15 mouse cellular contexts compared by ENCODE assay signal in the genomic region with DNA sequence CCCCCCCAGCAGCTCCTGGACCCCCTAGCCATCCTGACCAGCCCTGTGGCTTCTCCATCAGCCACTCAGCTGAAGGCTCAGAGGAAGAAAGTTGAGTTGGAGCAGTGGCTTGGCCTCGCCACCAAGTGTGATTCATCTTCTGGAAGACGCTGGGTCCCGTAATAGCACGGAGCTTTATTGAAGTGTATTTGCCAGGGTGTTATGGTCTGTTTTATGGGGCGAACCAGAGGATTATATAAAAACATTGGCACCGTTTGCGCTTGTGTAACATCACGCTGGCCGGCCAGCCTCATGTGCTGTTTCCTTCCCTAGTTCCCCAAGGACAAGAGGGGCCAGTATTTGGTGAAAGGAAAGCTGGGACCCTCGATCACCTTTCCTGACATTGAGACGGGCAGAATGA. TPM values are rescaled to one million over a fixed set of nuclear protein-coding genes. Genes with fewer than 3 reads are reported as not detected.
DNase-seq lines count a peak whose midpoint lies in the region; ATAC-seq lines count a peak whose summit lies in the region.
"Had no signal": no experiment of that assay in that cellular context is flagged by ENCODE, and none has a peak within 500 bp of the region (broad histone marks: within the 10 kb centered on the region; RNA-seq: fewer than 3 reads in every experiment).

No protein-coding gene starts in this region.

- WGBS in midbrain, embryonic 12.5 days: 85% methylated on average over 11 of the region's 11 CpGs
- WGBS in kidney, embryonic 14.5 days: 82% methylated on average over 11 of the region's 11 CpGs

- peak; percentile 42 for ATAC-seq in frontal cortex, adult (ENCODE audit: low TSS enrichment)
- ATAC-seq in midbrain, embryonic 12.5 days (ENCODE audit: low FRiP score, low read depth): no peak
- ATAC-seq in activated CD4-positive, CD25-positive, alpha-beta regulatory T cell, adult 4 months: no peak
- ATAC-seq in kidney, embryonic 14.5 days (ENCODE audit: low FRiP score, low TSS enrichment): no peak
- ATAC-seq: intestine, embryonic 16.5 days; Patski had no signal

- no peak for DNase-seq in frontal cortex, postnatal 36 days (ENCODE audit: low spot score in 2 of 2)
- DNase-seq in adipocyte (ENCODE audit: low spot score): peak; percentile 63
- DNase-seq in cerebellum, adult 9-11 months: peak; percentile 77
- no peak for DNase-seq in kidney, adult 11 months
- DNase-seq: adrenal gland, postnatal 10 days; heart, postnatal 10 days; liver, embryonic 13.5 days; spleen, adult 18-20 months had no signal

- no peak overlapping the region for H3K9ac ChIP-seq in midbrain, embryonic 12.5 days (replicated peaks)
- H3K9ac ChIP-seq in kidney, embryonic 14.5 days (ENCODE audit: low read depth, low read length): no peak overlapping the region
- H3K9ac ChIP-seq: embryonic facial prominence, embryonic 12.5 days; liver, embryonic 13.5 days had no signal

- H3K9me3 ChIP-seq in midbrain, embryonic 12.5 days: no peaks in the 10 kb centered on the region
- H3K9me3 ChIP-seq in kidney, embryonic 14.5 days (ENCODE audit: control insufficient read depth, low read length): no peaks in the 10 kb centered on the region
- H3K9me3 ChIP-seq: embryonic facial prominence, embryonic 12.5 days; liver, embryonic 13.5 days had no signal

- no peak overlapping the region for H3K27ac ChIP-seq in midbrain, embryonic 12.5 days (replicated peaks)
- H3K27ac ChIP-seq in kidney, embryonic 14.5 days (ENCODE audit: low read depth, low read length): no peak overlapping the region
- H3K27ac ChIP-seq: embryonic facial prominence, embryonic 12.5 days; liver, embryonic 13.5 days had no signal

- H3K4me2 ChIP-seq in midbrain, embryonic 12.5 days (replicated peaks): peak overlapping the region; percentile 64
- no peak overlapping the region for H3K4me2 ChIP-seq in kidney, embryonic 14.5 days (replicated peaks; ENCODE audit: low read depth, low read length)
- H3K4me2 ChIP-seq: embryonic facial prominence, embryonic 12.5 days; liver, embryonic 13.5 days had no signal

- H3K36me3 ChIP-seq in midbrain, embryonic 12.5 days: no peaks in the 10 kb centered on the region
- no peaks in the 10 kb centered on the region for H3K36me3 ChIP-seq in kidney, embryonic 14.5 days (ENCODE audit: control insufficient read depth, insufficient read depth, low read length)
- H3K36me3 ChIP-seq: embryonic facial prominence, embryonic 12.5 days; liver, embryonic 13.5 days had no signal

- peaks cover 51% of the 10 kb centered on the region for H3K27me3 ChIP-seq in midbrain, embryonic 12.5 days
- peaks cover 38% of the 10 kb centered on the region for H3K27me3 ChIP-seq in kidney, embryonic 14.5 days (ENCODE audit: control insufficient read depth, insufficient read depth, low read length)

- H3K4me1 ChIP-seq in midbrain, embryonic 12.5 days: peaks cover 11% of the 10 kb centered on the region; the same call in 1 of the 2 replicates
- no peaks in the 10 kb centered on the region for H3K4me1 ChIP-seq in kidney, embryonic 14.5 days (ENCODE audit: control insufficient read depth, insufficient read depth, low read length)
- H3K4me1 ChIP-seq: embryonic facial prominence, embryonic 12.5 days had no signal

- no peak overlapping the region for H3K4me3 ChIP-seq in midbrain, embryonic 12.5 days
- H3K4me3 ChIP-seq in kidney, embryonic 14.5 days (ENCODE audit: low read length): no peak overlapping the region
- H3K4me3 ChIP-seq: embryonic facial prominence, embryonic 12.5 days; liver, embryonic 13.5 days had no signal

RNA-seq across cellular contexts. Expression of gene Galnt9, which starts 2.0 kb away (rescaled TPM):
- polyA plus RNA-seq in midbrain, embryonic 12.5 days (2016; fragmentation: Nextera tagmentation; extraction: Ambion mirVana): 8.4 and 10.9 TPM in 2 replicates
- polyA plus RNA-seq in activated CD4-positive, CD25-positive, alpha-beta regulatory T cell, adult 4 months (2017; shearing (Covaris generic)): 1 to 10 TPM; 3.1 to 4.0 TPM
- 0.09 TPM in 1 of 2 replicates, not detected in the other for polyA plus RNA-seq in kidney, embryonic 14.5 days (2014; fragmentation: Nextera tagmentation; extraction: Ambion mirVana)
- polyA plus RNA-seq: liver, embryonic 13.5 days; Patski had no signal

Comparison
In these comparisons a context has a peak if more than half of its experiments do, and no peak if none do; other contexts are left out.
1. DNase-seq: peak in adipocyte (single experiment) and cerebellum, adult 9-11 months (single experiment); none in frontal cortex, postnatal 36 days (0 of 2) and kidney, adult 11 months (single experiment).